Mouse (Mus musculus) midbrain, embryonic 14.5 days (tissue): ENCODE measurements at regions not wholly inside any gene's neighbourhood (a gene's known extent, or its start where the extent isn't known, plus 50 kb on each side); places are given as distances from the start of the nearest gene placed in this dataset. TPM values are rescaled to one million over a fixed set of nuclear protein-coding genes. Genes with fewer than 3 reads are reported as not detected.

Experiments
- ATAC-seq: fragments of 200-750 bp; cut with Nextera tagmentation; 2 replicates; pipeline ENCODE4 v1.8.0; 2017; ENCODE audit warnings: moderate number of reproducible peaks, moderate library complexity; ENCODE audit not compliant: low FRiP score, low TSS enrichment
- DNase-seq: peaks from one replicate; pipeline ENCODE4 v3.0.0-alpha.2; 2015
- H3K27ac ChIP-seq: fragments of 300-500 bp; sonication (generic); replicated peaks from 2 replicates; pipeline ENCODE4 v1.5.1; 2014; ENCODE audit warnings: mild to moderate bottlenecking, low read depth, low read length, moderate library complexity
- H3K27me3 ChIP-seq: fragments of 300-500 bp; sonication (generic); 2 replicates; pipeline ENCODE4 v1.6.1; 2014; ENCODE audit warnings: low read length, control low read depth, mixed read lengths; ENCODE audit not compliant: control insufficient read depth, insufficient read depth
- H3K36me3 ChIP-seq: fragments of 300-500 bp; sonication (generic); 2 replicates; pipeline ENCODE4 v1.6.1; 2014; ENCODE audit warnings: low read length, control low read depth; ENCODE audit not compliant: control insufficient read depth, insufficient read depth
- H3K4me1 ChIP-seq: fragments of 300-500 bp; sonication (generic); 2 replicates; pipeline ENCODE4 v1.6.1; 2014; ENCODE audit warnings: mild to moderate bottlenecking, antibody characterized with exemption, low read length, control low read depth; ENCODE audit not compliant: control insufficient read depth, insufficient read depth
- H3K4me2 ChIP-seq: fragments of 300-500 bp; sonication (generic); 2 replicates; pipeline ENCODE4 v1.6.1; 2014; ENCODE audit warnings: mild to moderate bottlenecking, low read length, moderate library complexity
- H3K4me3 ChIP-seq: fragments of 300-500 bp; sonication (generic); replicated peaks from 2 replicates; pipeline ENCODE4 v1.5.1; 2014; ENCODE audit warnings: low read depth, low read length
- H3K9ac ChIP-seq: fragments of 300-500 bp; sonication (generic); replicated peaks from 2 replicates; pipeline ENCODE4 v1.6.1; 2014; ENCODE audit warnings: mild to moderate bottlenecking, low read length, moderate library complexity
- H3K9me3 ChIP-seq: fragments of 300-500 bp; sonication (generic); 2 replicates; pipeline ENCODE4 v1.6.1; 2016; ENCODE audit warnings: low read length, control low read depth, mixed read lengths; ENCODE audit not compliant: control insufficient read depth
- whole genome bisulfite sequencing: fragments of 180-500 bp; shearing (Covaris S2); extraction: QIAGEN DNeasy Blood & Tissue Kit; methylation state at CpG from one replicate; pipeline ENCODE4 v1.1.7; 2014; 5-methylcytosine and 5-hydroxymethylcytosine counted together
- microRNA-seq: library from miRNA; unstranded; fragments of <30 nt; microRNA quantifications from one replicate; pipeline ENCODE4, GENCODE M21; 2016

DNA sequence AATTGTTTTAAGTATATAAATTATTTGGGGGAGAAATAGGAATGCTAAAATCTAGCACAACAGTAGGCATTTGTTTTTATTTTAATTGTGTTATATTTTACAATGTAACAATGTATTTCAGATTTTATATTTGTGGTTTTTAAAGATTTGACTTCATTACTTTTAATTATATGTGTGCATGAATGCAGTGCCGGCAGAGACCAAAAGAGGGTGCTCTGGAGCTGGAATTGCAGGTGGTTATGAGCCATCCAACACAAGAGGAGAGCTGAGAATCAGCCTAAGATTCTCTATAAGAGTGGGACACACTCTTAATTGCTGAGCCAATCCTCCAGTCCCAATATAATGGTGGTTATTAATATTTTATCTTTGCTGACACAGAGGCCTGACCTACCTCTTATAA lies 112.9 kb upstream of the Tshz3 start:
- Histone ChIP-seq H3K4me2 (no peak overlapping the region), H3K4me3 (no peak overlapping the region), H3K27ac (no peak overlapping the region), H3K27me3 (no peaks in the 10 kb centered on the region), H3K36me3 (no peaks in the 10 kb centered on the region), H3K9me3 (no peaks in the 10 kb centered on the region), H3K4me1 (no peaks in the 10 kb centered on the region), H3K9ac (no peak overlapping the region)
- ATAC-seq (no peak), DNase-seq (no peak)
- 95% methylated on average over 1 of the region's 1 CpGs for WGBS

- ATAC-seq (no peak), DNase-seq (no peak)
- 91% methylated on average over 1 of the region's 1 CpGs for WGBS
- no peak overlapping the region for H3K27ac ChIP-seq
- no peak overlapping the region for H3K4me2 ChIP-seq
- no peaks in the 10 kb centered on the region for H3K4me1 ChIP-seq
- H3K27me3 ChIP-seq: no peaks in the 10 kb centered on the region
- no peak overlapping the region for H3K4me3 ChIP-seq
- H3K36me3 ChIP-seq: no peaks in the 10 kb centered on the region
- H3K9ac ChIP-seq: no peak overlapping the region
- H3K9me3 ChIP-seq: no peaks in the 10 kb centered on the region
Observed at GRCm38 (mm10) chr7:36591496-36591895, 106.4 kb upstream of the Tshz3 start.

- Histone ChIP-seq H3K4me3 (no peak overlapping the region), H3K36me3 (no peaks in the 10 kb centered on the region), H3K27ac (no peak overlapping the region), H3K27me3 (no peaks in the 10 kb centered on the region), H3K9ac (no peak overlapping the region), H3K9me3 (peaks cover 3% of the 10 kb centered on the region; the same call in 1 of the 2 replicates), H3K4me1 (no peaks in the 10 kb centered on the region), H3K4me2 (no peak overlapping the region)
- DNase-seq: no peak
- no peak for ATAC-seq
- 84% methylated on average over 3 of the region's 3 CpGs for WGBS
Observed at GRCm38 (mm10) chr7:36596630-36597301, 101.2 kb upstream of the Tshz3 start.

DNA sequence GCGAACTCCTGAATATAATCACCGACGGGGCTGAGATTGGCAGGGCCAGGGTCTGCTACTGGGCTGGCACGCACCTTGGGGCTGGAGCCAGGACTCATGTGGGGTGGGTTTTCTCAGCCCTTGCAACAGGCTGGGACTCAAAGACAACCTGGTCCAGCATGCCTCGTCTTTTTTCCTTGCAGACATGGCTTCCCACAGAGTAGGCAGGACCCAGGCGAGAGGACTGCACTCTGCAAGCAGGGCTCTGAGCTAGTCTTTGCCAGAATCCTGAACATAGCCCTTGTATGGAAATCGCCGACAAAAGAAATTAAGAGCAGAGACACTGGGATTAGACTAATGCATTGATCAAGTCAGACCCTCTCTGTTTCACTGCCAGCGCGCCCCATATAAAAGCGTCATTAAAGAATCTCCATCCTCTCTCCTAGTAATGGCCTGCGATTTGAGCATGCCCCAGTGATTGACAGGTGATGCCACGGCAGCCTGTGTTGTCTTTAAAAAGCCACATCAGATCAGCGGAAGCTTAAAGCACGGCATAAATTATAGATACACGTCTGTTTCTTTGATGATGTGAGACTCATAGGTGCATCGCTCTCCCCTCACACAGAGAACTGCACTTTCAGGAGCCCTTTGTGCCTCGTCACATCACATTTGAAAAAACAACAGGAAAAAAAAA lies 92.8 kb upstream of the Tshz3 start:
- DNase-seq (peak; percentile 64), ATAC-seq (peak; percentile 57)
- no peaks in the 10 kb centered on the region for H3K27me3 ChIP-seq
- H3K4me3 ChIP-seq: no peak overlapping the region
- H3K9me3 ChIP-seq: no peaks in the 10 kb centered on the region
- peak overlapping the region; percentile 66 for H3K27ac ChIP-seq
- H3K4me2 ChIP-seq: peak overlapping the region; percentile 43
- no peak overlapping the region; the same call in 1 of the 2 replicates for H3K9ac ChIP-seq
- no peaks in the 10 kb centered on the region for H3K36me3 ChIP-seq
- WGBS: 22% methylated on average over 18 of the region's 18 CpGs
- 0 out of 2 replicates have a peak, but pooled peaks cover 6% of the 10 kb centered on the region for H3K4me1 ChIP-seq

DNA sequence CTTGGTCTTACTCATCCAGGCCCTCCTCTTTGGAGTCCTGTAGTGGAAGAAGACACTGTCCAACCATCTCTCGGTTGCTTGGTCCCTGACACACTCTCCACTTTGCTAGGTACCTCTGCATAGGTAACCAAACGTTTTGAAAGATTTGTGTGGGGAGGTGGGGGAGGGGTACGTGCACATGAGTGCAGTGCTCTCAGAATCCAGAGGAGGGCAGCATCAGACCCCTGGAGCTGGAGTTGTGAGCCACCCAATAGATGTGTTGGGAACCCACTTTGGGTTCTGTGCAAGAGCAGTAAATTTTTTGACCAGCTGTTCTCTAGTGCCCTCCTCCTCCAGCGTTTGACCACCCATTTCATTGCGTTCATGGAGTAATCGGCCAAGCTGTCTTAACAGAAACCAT lies 77.7 kb upstream of the Tshz3 start:
- Histone ChIP-seq H3K9me3 (no peaks in the 10 kb centered on the region), H3K27me3 (no peaks in the 10 kb centered on the region), H3K4me2 (no peak overlapping the region), H3K27ac (no peak overlapping the region), H3K36me3 (no peaks in the 10 kb centered on the region), H3K9ac (no peak overlapping the region), H3K4me1 (no peaks in the 10 kb centered on the region), H3K4me3 (no peak overlapping the region)
- DNase-seq: no peak
- no peak for ATAC-seq
- WGBS: 72% methylated on average over 6 of the region's 6 CpGs

GRCm38 (mm10) chr7:36644252-36644651 lies 53.7 kb upstream of the Tshz3 start:
- Histone ChIP-seq H3K9ac (no peak overlapping the region), H3K9me3 (no peaks in the 10 kb centered on the region), H3K4me3 (no peak overlapping the region), H3K4me2 (no peak overlapping the region), H3K27ac (no peak overlapping the region), H3K4me1 (no peaks in the 10 kb centered on the region), H3K27me3 (no peaks in the 10 kb centered on the region), H3K36me3 (no peaks in the 10 kb centered on the region)
- DNase-seq (no peak), ATAC-seq (no peak)
- WGBS: 34% methylated on average over 3 of the region's 3 CpGs

Small RNA genes lying in the stretch of these regions (microRNA-seq; reads per million reads assigned to microRNA genes)
- gene Gm25247: not detected
